Mouse (Mus musculus) CH12.LX (cell line): ENCODE measurements around the gene Ccdc6. TPM values are rescaled to one million over a fixed set of nuclear protein-coding genes. Genes with fewer than 3 reads are reported as not detected.

Experiments used
- DNase-seq: peaks from one replicate; pipeline ENCODE4 v3.0.0-alpha.2; 2013; ENCODE audit errors: extremely low read depth
- H3K27ac ChIP-seq: 2 replicates; pipeline ENCODE4 v1.5.1; 2012; ENCODE audit warnings: low read depth, mild to moderate bottlenecking, control low read depth, moderate library complexity; ENCODE audit not compliant: insufficient read depth
- H3K27me3 ChIP-seq: replicated peaks from 2 replicates; pipeline ENCODE3; 2012; ENCODE audit warnings: inconsistent platforms
- H3K36me3 ChIP-seq, 2 experiments: replicated peaks in 1 of 2; 2 replicates each; pipeline versions ENCODE3 to v1.6.1; 2012; ENCODE audit warnings: inconsistent platforms in 1 of 2, low read length in 1 of 2, mild to moderate bottlenecking in 1 of 2, mixed read lengths in 1 of 2, moderate library complexity in 1 of 2; ENCODE audit not compliant: control insufficient read depth in 1 of 2, insufficient read depth in 1 of 2
- H3K4me1 ChIP-seq, 2 experiments: 2 replicates each; pipeline ENCODE4 v1.6.1; 2012; ENCODE audit warnings: inconsistent platforms in 1 of 2, moderate library complexity in 1 of 2; ENCODE audit not compliant: insufficient read depth in 2 of 2, control insufficient read depth in 1 of 2
- H3K4me2 ChIP-seq: 2 replicates; pipeline ENCODE4 v1.6.1; 2012; ENCODE audit warnings: low read depth, mild to moderate bottlenecking, control low read depth; ENCODE audit not compliant: poor library complexity, insufficient read depth, severe bottlenecking
- H3K4me3 ChIP-seq, 3 experiments: fragments of 150-350 bp in 1 of 3; sonication (generic) in 1 of 3; replicated peaks in 1 of 3; 2 replicates each; pipeline versions ENCODE3 to v1.5.1; 2011 to 2012; ENCODE audit warnings: low read depth in 2 of 3, low read length in 2 of 3, mild to moderate bottlenecking in 2 of 3, moderate library complexity in 2 of 3, control low read depth in 1 of 3, improper control_type of control experiment in 1 of 3, inconsistent platforms in 1 of 3, mixed read lengths in 1 of 3; ENCODE audit not compliant: poor library complexity in 1 of 3
- H3K79me2 ChIP-seq: replicated peaks from 2 replicates; pipeline ENCODE4 v1.6.1; 2012; ENCODE audit warnings: mild to moderate bottlenecking, moderate library complexity; ENCODE audit not compliant: control insufficient read depth, poor library complexity, insufficient read depth, severe bottlenecking; ENCODE audit errors: extremely low read depth
- H3K9ac ChIP-seq: 2 replicates; pipeline ENCODE4 v1.6.1; 2012; ENCODE audit warnings: low read depth, mild to moderate bottlenecking, control low read depth, moderate library complexity; ENCODE audit not compliant: insufficient read depth
- H3K9me3 ChIP-seq: replicated peaks from 2 replicates; pipeline ENCODE3; 2012; ENCODE audit warnings: low read length, inconsistent platforms, mixed read lengths
- CHD1 ChIP-seq: IDR thresholded peaks from 2 replicates; pipeline ENCODE4 v1.6.1; 2012; ENCODE audit warnings: low read depth, low read length, improper control_type of control experiment, inconsistent platforms
- CHD2 ChIP-seq: IDR thresholded peaks from 2 replicates; pipeline ENCODE4 v1.6.1; 2011; ENCODE audit warnings: low read length, improper control_type of control experiment
- E2F4 ChIP-seq: IDR thresholded peaks from 2 replicates; pipeline ENCODE4 v1.6.1; 2011; ENCODE audit warnings: low read depth, low read length, improper control_type of control experiment; ENCODE audit not compliant: insufficient replicate concordance
- ELF1 ChIP-seq: IDR thresholded peaks from 2 replicates; pipeline ENCODE4 v1.6.1; 2014; ENCODE audit warnings: low read depth, mild to moderate bottlenecking, inconsistent platforms, low read length, improper control_type of control experiment
- ETS1 ChIP-seq: conservative IDR thresholded peaks from 2 replicates; pipeline ENCODE4 v1.6.1; 2012; ENCODE audit warnings: low read depth, mild to moderate bottlenecking, inconsistent platforms, low read length, improper control_type of control experiment, moderate library complexity
- GABPA ChIP-seq: IDR thresholded peaks from 2 replicates; pipeline ENCODE4 v1.6.1; 2012; ENCODE audit warnings: low read depth, low read length, improper control_type of control experiment, inconsistent platforms; ENCODE audit not compliant: insufficient replicate concordance
- IRF4 ChIP-seq: IDR thresholded peaks from 2 replicates; pipeline ENCODE4 v1.6.1; 2014; ENCODE audit warnings: low read depth, mild to moderate bottlenecking, inconsistent platforms, low read length, improper control_type of control experiment
- JUN ChIP-seq: IDR thresholded peaks from 2 replicates; pipeline ENCODE4 v1.6.1; 2011; ENCODE audit warnings: low read depth, mild to moderate bottlenecking, low read length, improper control_type of control experiment, moderate library complexity; ENCODE audit not compliant: insufficient read depth
- JUND ChIP-seq: conservative IDR thresholded peaks from 2 replicates; pipeline ENCODE4 v1.6.1; 2011; ENCODE audit warnings: low read depth, low read length, improper control_type of control experiment
- KAT2A ChIP-seq: IDR thresholded peaks from 2 replicates; pipeline ENCODE4 v1.6.1; 2012; ENCODE audit warnings: low read length, improper control_type of control experiment, inconsistent platforms; ENCODE audit not compliant: insufficient replicate concordance
- MAX ChIP-seq: IDR thresholded peaks from 2 replicates; pipeline ENCODE4 v1.6.1; 2011; ENCODE audit warnings: low read length, improper control_type of control experiment
- MAZ ChIP-seq: IDR thresholded peaks from 2 replicates; pipeline ENCODE4 v1.6.1; 2012; ENCODE audit warnings: low read depth, mild to moderate bottlenecking, inconsistent platforms, low read length, improper control_type of control experiment, moderate library complexity
- MXI1 ChIP-seq: IDR thresholded peaks from 2 replicates; pipeline ENCODE4 v1.6.1; 2011; ENCODE audit warnings: mild to moderate bottlenecking, low read depth, low read length, improper control_type of control experiment
- NELFE ChIP-seq: IDR thresholded peaks from 2 replicates; pipeline ENCODE4 v1.6.1; 2011; ENCODE audit warnings: low read depth, low read length, improper control_type of control experiment
- NRF1 ChIP-seq: IDR thresholded peaks from 2 replicates; pipeline ENCODE4 v1.6.1; 2014; ENCODE audit warnings: low read depth, mild to moderate bottlenecking, inconsistent platforms, low read length, improper control_type of control experiment, moderate library complexity
- PAX5 ChIP-seq: IDR thresholded peaks from 2 replicates; pipeline ENCODE4 v1.6.1; 2012; ENCODE audit warnings: low read length, inconsistent platforms, mixed read lengths
- POLR2AphosphoS2 ChIP-seq: IDR thresholded peaks from 2 replicates; pipeline ENCODE4 v1.6.1; 2011; ENCODE audit warnings: low read depth, low read length, improper control_type of control experiment
- RCOR1 ChIP-seq: conservative IDR thresholded peaks from 2 replicates; pipeline ENCODE4 v1.6.1; 2012; ENCODE audit warnings: low read depth, mild to moderate bottlenecking, inconsistent platforms, low read length, improper control_type of control experiment
- SMC3 ChIP-seq: IDR thresholded peaks from 2 replicates; pipeline ENCODE4 v1.6.1; 2011; ENCODE audit warnings: low read depth, low read length, improper control_type of control experiment
- TBP ChIP-seq: conservative IDR thresholded peaks from 2 replicates; pipeline ENCODE4 v1.6.1; 2011; ENCODE audit warnings: low read depth, low read length, improper control_type of control experiment
- UBTF ChIP-seq: IDR thresholded peaks from 2 replicates; pipeline ENCODE4 v1.6.1; 2012; ENCODE audit warnings: low read depth, mild to moderate bottlenecking, inconsistent platforms, low read length, improper control_type of control experiment, moderate library complexity
- USF1 ChIP-seq: IDR thresholded peaks from 2 replicates; pipeline ENCODE4 v1.6.1; 2014; ENCODE audit warnings: low read depth, mild to moderate bottlenecking, inconsistent platforms, low read length, improper control_type of control experiment
- USF2 ChIP-seq: conservative IDR thresholded peaks from 2 replicates; pipeline ENCODE4 v1.6.1; 2011; ENCODE audit warnings: low read depth, low read length, improper control_type of control experiment
- ZKSCAN1 ChIP-seq: IDR thresholded peaks from 2 replicates; pipeline ENCODE4 v1.6.1; 2012; ENCODE audit warnings: low read depth, inconsistent platforms, low read length, improper control_type of control experiment, borderline replicate concordance
- ZMIZ1 ChIP-seq: IDR thresholded peaks from 2 replicates; pipeline ENCODE4 v1.6.1; 2012; ENCODE audit warnings: low read depth, mild to moderate bottlenecking, inconsistent platforms, low read length, improper control_type of control experiment
- dilution Hi-C: fragments of 300-500 bp; cut with MboI; formaldehyde crosslinking; loops from 2 replicates; pipeline ENCODE4 v1.14.3; 2020; ENCODE audit warnings: low sequenced_read_pairs; ENCODE audit not compliant: extremely low pct_unique_long_range_greater_than_20kb, extremely low pct_ligation_motif_present
- in situ Hi-C: fragments of 300-500 bp; cut with MboI; formaldehyde crosslinking; loops from 3 replicates; pipeline ENCODE4 v1.14.3; 2019; ENCODE audit warnings: low sequenced_read_pairs, low pct_ligation_motif_present, low pct_unique_long_range_greater_than_20kb, mixed read lengths
- polyA plus RNA-seq: library from polyadenylated mRNA; unstranded; fragments of >175 nt; gene quantifications from 2 replicates; pipeline ENCODE4 v1.2.1, GENCODE M21; 2012; ENCODE audit warnings: low read depth; ENCODE audit not compliant: insufficient read length
- total RNA-seq, 2 experiments: library from RNA; depleted of rRNA; stranded (reverse); fragments of 300-350 nt in 1 of 2; fragments of >200 nt in 1 of 2; gene quantifications; 2 replicates each; pipeline ENCODE4 v1.2.3; 2012 to 2014

Gene Ccdc6
- total and polyA plus RNA-seq, 3 experiments = 19.7 to 36.7 (median 33.5) TPM

- Histone ChIP-seq H3K79me2 (peaks cover 67% of the 10 kb centered on the region), H3K27ac (no peak overlapping the region), H3K9ac (no peak overlapping the region), H3K36me3 (peaks cover 0 to 37% of the 10 kb centered on the region in 2 experiments), H3K9me3 (peaks cover 5% of the 10 kb centered on the region), H3K27me3 (no peaks in the 10 kb centered on the region), H3K4me1 (peaks cover 21 to 62% of the 10 kb centered on the region in 2 experiments), H3K4me3 (no peak overlapping the region), H3K4me2 (no peak overlapping the region)
- TF ChIP-seq E2F4 (no peak), JUN (no peak), ZKSCAN1 (no peak), GABPA (no peak), USF2 (no peak), MAX (no peak), NRF1 (no peak), TBP (no peak), CHD1 (no peak), RCOR1 (no peak), MAZ (no peak), NELFE (no peak)
- dilution Hi-C loops (no loop called here), in situ Hi-C loops (no loop called here)
- DNase-seq = no peak
Observed at GRCm38 (mm10) chr10:70123454-70123853, 26.5 kb downstream of the Ccdc6 start.

- Histone ChIP-seq H3K27me3 (no peaks in the 10 kb centered on the region), H3K9ac (no peak overlapping the region), H3K79me2 (peaks cover 68% of the 10 kb centered on the region), H3K4me1 (peaks cover 19 to 65% of the 10 kb centered on the region in 2 experiments), H3K27ac (no peak overlapping the region), H3K4me3 (no peak overlapping the region), H3K4me2 (no peak overlapping the region), H3K9me3 (peaks cover 5% of the 10 kb centered on the region), H3K36me3 (peaks cover 0 to 55% of the 10 kb centered on the region in 2 experiments)
- dilution Hi-C loops = no loop called here
- no peak for TF ChIP-seq PAX5
- no peak for TF ChIP-seq IRF4
- no peak for TF ChIP-seq NELFE
- no peak for TF ChIP-seq RCOR1
- TF ChIP-seq JUN = no peak
- no peak for TF ChIP-seq ZMIZ1
- no peak for TF ChIP-seq POLR2AphosphoS2
- no peak for TF ChIP-seq UBTF
- no peak for TF ChIP-seq JUND
- no peak for TF ChIP-seq MAX
- TF ChIP-seq KAT2A = no peak
- TF ChIP-seq SMC3 = no peak
- no peak for TF ChIP-seq CHD2
- TF ChIP-seq ELF1 = no peak
- TF ChIP-seq MAZ = no peak
- no peak for TF ChIP-seq ETS1
- no peak for TF ChIP-seq USF1
- no peak for TF ChIP-seq MXI1
- in situ Hi-C loops = no loop called here
- DNase-seq = no peak
Observed at GRCm38 (mm10) chr10:70125491-70125890, 28.6 kb downstream of the Ccdc6 start.
